Mouse (Mus musculus) myocyte (in vitro differentiated cells): ENCODE measurements around the gene Tnnt3. TPM values are rescaled to one million over a fixed set of nuclear protein-coding genes. Genes with fewer than 3 reads are reported as not detected.

Source experiments
- H3K27me3 ChIP-seq: one replicate; pipeline ENCODE4 v1.6.1; 2011; ENCODE audit not compliant: control insufficient read depth, insufficient read depth, insufficient read length
- H3K36me3 ChIP-seq: one replicate; pipeline ENCODE4 v1.6.1; 2011; ENCODE audit not compliant: control insufficient read depth, insufficient read depth
- H3K4me2 ChIP-seq: one replicate; pipeline ENCODE4 v1.6.1; 2011; ENCODE audit warnings: low read depth, control low read depth
- H3K4me3 ChIP-seq: one replicate; pipeline ENCODE4 v1.5.1; 2011; ENCODE audit warnings: mild to moderate bottlenecking, control low read depth, moderate library complexity
- H3K79me2 ChIP-seq: one replicate; pipeline ENCODE4 v1.6.1; 2011; ENCODE audit not compliant: control insufficient read depth, insufficient read depth
- H3ac ChIP-seq: one replicate; pipeline ENCODE4 v1.6.1; 2011; ENCODE audit not compliant: control insufficient read depth, insufficient read length
- CEBPB ChIP-seq: IDR thresholded peaks from 2 replicates; pipeline ENCODE4 v1.6.1; 2011; ENCODE audit warnings: mild to moderate bottlenecking, moderate library complexity; ENCODE audit not compliant: poor library complexity, insufficient read depth, severe bottlenecking
- E2F4 ChIP-seq: IDR thresholded peaks from one replicate; pipeline ENCODE4 v1.6.1; 2011; ENCODE audit warnings: mild to moderate bottlenecking, control low read depth, moderate library complexity; ENCODE audit not compliant: insufficient read depth
- MAX ChIP-seq: IDR thresholded peaks from one replicate; pipeline ENCODE4 v1.6.1; 2011; ENCODE audit warnings: low read depth, mild to moderate bottlenecking, control low read depth
- MYOD1 ChIP-seq, 3 experiments: IDR thresholded peaks; one replicate each; pipeline ENCODE4 v1.6.1; 2011; ENCODE audit warnings: control low read depth in 2 of 3, low read depth in 2 of 3, mild to moderate bottlenecking in 2 of 3, moderate library complexity in 1 of 3; ENCODE audit not compliant: insufficient read length in 2 of 3, control insufficient read depth in 1 of 3
- MYOG ChIP-seq, 3 experiments: IDR thresholded peaks; one replicate each; pipeline ENCODE4 v1.6.1; 2011; ENCODE audit warnings: control low read depth in 2 of 3, low read depth in 2 of 3, mild to moderate bottlenecking in 2 of 3; ENCODE audit not compliant: insufficient read length in 2 of 3, control insufficient read depth in 1 of 3, insufficient read depth in 1 of 3
- POLR2A ChIP-seq: IDR thresholded peaks from one replicate; pipeline ENCODE4 v1.6.1; 2011; ENCODE audit warnings: low read depth, mild to moderate bottlenecking, control low read depth, moderate library complexity; ENCODE audit not compliant: insufficient read length
- POLR2AphosphoS2 ChIP-seq: IDR thresholded peaks from one replicate; pipeline ENCODE4 v1.6.1; 2011; ENCODE audit warnings: low read depth, control low read depth; ENCODE audit not compliant: insufficient read length
- REST ChIP-seq: IDR thresholded peaks from one replicate; pipeline ENCODE4 v1.6.1; 2011; ENCODE audit warnings: mild to moderate bottlenecking, control low read depth, moderate library complexity; ENCODE audit not compliant: insufficient read depth, insufficient read length
- SRF ChIP-seq: IDR thresholded peaks from one replicate; pipeline ENCODE4 v1.6.1; 2011; ENCODE audit warnings: low read depth; ENCODE audit not compliant: control insufficient read depth, insufficient read length
- TCF12 ChIP-seq: IDR thresholded peaks from one replicate; pipeline ENCODE4 v1.6.1; 2011; ENCODE audit warnings: mild to moderate bottlenecking, control low read depth; ENCODE audit not compliant: poor library complexity, insufficient read depth, severe bottlenecking
- TCF3 ChIP-seq: IDR thresholded peaks from one replicate; pipeline ENCODE4 v1.6.1; 2011; ENCODE audit warnings: low read depth, control low read depth; ENCODE audit not compliant: insufficient read length
- USF1 ChIP-seq: IDR thresholded peaks from one replicate; pipeline ENCODE4 v1.6.1; 2011; ENCODE audit warnings: low read depth, mild to moderate bottlenecking, control low read depth, moderate library complexity
- polyA plus RNA-seq: library from polyadenylated mRNA; unstranded; fragments of >200 nt; fragmentation: generic; extraction: Trizol; gene quantifications from one replicate; pipeline ENCODE4 v1.2.1, GENCODE M21; 2012; ENCODE audit warnings: missing spikeins

Tnnt3 gene
- polyA plus RNA-seq, 1 experiment, result 2,107 TPM

DNA sequence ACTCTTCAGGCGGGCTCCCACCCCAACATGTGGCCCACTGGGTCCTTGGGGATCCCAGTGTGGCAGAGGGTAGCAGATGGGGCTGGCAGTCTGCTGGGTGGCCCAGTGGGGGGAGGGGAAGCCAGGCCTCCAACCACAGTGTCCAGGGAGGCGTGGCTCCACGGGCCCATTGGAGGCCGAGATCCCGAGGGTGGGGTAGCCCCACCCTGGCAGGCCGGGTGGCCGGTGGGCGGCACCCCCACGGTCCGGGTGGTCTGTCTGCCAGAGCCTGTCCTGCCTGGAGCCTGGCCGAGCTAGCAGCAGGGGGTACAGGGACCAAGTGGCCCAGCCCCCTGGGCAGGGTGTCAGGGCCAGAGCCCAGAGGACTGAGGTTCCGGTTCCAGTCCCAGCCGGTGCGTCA, 23.8 kb upstream of the Tnnt3 start:
- no peak for TF ChIP-seq USF1
- TF ChIP-seq CEBPB, result no peak
- peak; percentile 74 for TF ChIP-seq POLR2A
- TF ChIP-seq MYOD1 (IDR thresholded peaks at IDR 0.05; ENCODE audit: control insufficient read depth in 1 of 3, insufficient read length in 2 of 3, low read depth in 2 of 3), result peak in 2 of 3 experiments; percentile 59 to 61
- TF ChIP-seq MYOG (IDR thresholded peaks at IDR 0.05; ENCODE audit: control insufficient read depth in 1 of 3, insufficient read depth in 1 of 3, insufficient read length in 2 of 3, low read depth in 2 of 3), result peak in 2 of 3 experiments; percentile 45 to 74
- TF ChIP-seq TCF12, result no peak
- no peak for TF ChIP-seq MAX
- no peak for TF ChIP-seq TCF3
- TF ChIP-seq POLR2AphosphoS2, result peak; percentile 78
- no peak for TF ChIP-seq REST
- no peak for TF ChIP-seq E2F4
- TF ChIP-seq SRF, result no peak
- H3K4me3 ChIP-seq, result peak overlapping the region; percentile 86

DNA sequence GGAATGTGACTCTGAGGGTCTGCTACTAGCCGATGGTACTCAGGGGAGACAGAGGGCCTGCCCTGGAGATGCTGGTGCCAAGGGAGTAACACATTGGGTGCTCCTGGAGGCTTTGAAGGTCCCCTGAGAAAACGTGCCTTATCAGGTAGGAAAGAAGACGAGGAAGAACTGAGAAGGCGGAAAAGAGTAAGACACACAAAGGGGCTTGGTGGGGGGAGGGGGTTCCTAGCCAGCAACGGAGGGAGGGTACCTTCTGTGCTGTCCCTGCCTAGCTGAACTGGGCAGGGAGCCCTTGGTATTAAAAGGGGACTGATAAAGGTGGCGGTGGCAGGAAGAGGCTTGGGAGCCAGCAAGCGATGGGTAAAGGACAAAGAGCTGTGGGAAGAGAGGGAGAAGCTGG, 23.0 kb upstream of the Tnnt3 start:
- Histone ChIP-seq H3K36me3 (peaks cover 4% of the 10 kb centered on the region), H3K27me3 (no peaks in the 10 kb centered on the region), H3K4me2 (peak overlapping the region; percentile 94), H3ac (peak overlapping the region; percentile 13), H3K4me3 (peak overlapping the region; percentile 86), H3K79me2 (peaks cover 92% of the 10 kb centered on the region)
- no peak for TF ChIP-seq REST
- TF ChIP-seq MAX, result no peak
- TF ChIP-seq POLR2AphosphoS2, result no peak
- TF ChIP-seq TCF3, result no peak
- TF ChIP-seq SRF, result no peak
- TF ChIP-seq POLR2A, result peak; percentile 4
- TF ChIP-seq MYOG (IDR thresholded peaks at IDR 0.05; ENCODE audit: control insufficient read depth in 1 of 3, insufficient read depth in 1 of 3, insufficient read length in 2 of 3, low read depth in 2 of 3), result no peak
- TF ChIP-seq MYOD1 (IDR thresholded peaks at IDR 0.05; ENCODE audit: control insufficient read depth in 1 of 3, insufficient read length in 2 of 3, low read depth in 2 of 3), result no peak

More for the DNA sequence above, 23.8 kb upstream of the Tnnt3 start:
- Histone ChIP-seq H3K4me2 (peak overlapping the region; percentile 94), H3ac (peak overlapping the region; percentile 13), H3K36me3 (no peaks in the 10 kb centered on the region), H3K27me3 (no peaks in the 10 kb centered on the region), H3K79me2 (peaks cover 84% of the 10 kb centered on the region)

DNA sequence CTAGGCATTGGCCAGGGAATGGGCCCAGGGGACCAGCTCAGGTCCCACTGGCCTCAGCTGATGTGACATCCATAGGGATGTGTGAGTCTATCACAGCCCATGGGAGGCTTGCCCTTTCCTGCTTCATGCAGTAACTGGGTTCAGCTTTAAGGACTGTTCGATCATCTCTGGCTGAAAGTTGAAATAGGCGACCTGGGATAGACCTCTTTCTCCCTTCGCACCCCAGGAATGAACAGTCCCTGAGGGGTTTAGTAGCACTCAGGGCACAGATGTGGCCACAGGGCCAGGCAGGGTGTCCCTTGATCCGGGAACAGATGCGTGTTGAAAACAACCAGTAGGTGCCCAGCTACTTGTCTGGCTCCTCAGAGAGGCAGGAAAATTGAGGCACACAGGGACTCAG, 22.4 kb upstream of the Tnnt3 start:
- Histone ChIP-seq H3ac (peak overlapping the region; percentile 13), H3K27me3 (no peaks in the 10 kb centered on the region), H3K79me2 (peaks cover 98% of the 10 kb centered on the region), H3K4me3 (peak overlapping the region; percentile 86), H3K36me3 (peaks cover 4% of the 10 kb centered on the region), H3K4me2 (peak overlapping the region; percentile 94)
- TF ChIP-seq MAX (no peak), POLR2AphosphoS2 (peak; percentile 31), E2F4 (no peak), CEBPB (no peak)

DNA sequence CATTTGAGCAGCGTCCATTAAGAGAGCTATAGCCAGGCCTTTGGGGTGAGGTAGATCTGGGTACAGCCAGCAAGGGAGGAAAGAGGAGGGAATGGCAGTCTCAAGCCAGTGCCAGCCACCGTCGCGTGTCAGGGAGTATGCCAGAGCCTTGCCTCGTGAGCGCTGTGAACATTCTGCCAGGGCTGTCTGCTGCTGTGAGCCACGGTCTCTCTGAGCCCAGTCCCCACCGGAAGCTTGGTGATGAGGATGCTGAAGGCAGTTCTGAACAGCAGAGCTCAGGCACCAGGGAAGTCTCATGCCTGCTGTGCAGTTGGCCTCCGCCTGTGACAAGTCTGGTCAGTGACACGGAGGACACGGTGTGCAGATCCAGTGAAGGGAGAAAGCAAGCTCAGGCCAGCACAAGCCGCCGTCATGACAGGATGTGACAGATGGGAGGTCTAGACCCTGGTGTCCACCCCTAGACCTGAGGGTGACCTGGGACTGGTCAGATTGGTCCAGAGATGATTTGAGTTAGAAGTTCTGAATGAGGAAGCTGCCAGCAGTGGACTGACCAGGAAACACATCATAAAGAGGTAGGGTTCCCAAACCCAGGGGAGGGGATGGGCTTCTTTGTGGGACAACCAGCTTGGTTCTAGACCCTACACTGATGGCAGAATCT, 21.7 kb upstream of the Tnnt3 start:
- TF ChIP-seq POLR2A, result peak; percentile 65
- TF ChIP-seq TCF3, result no peak
- Histone ChIP-seq H3K36me3 (peaks cover 4% of the 10 kb centered on the region), H3K4me3 (peak overlapping the region; percentile 86), H3K27me3 (no peaks in the 10 kb centered on the region), H3K4me2 (peak overlapping the region; percentile 94), H3ac (peak overlapping the region; percentile 13), H3K79me2 (peaks cover 92% of the 10 kb centered on the region)

DNA sequence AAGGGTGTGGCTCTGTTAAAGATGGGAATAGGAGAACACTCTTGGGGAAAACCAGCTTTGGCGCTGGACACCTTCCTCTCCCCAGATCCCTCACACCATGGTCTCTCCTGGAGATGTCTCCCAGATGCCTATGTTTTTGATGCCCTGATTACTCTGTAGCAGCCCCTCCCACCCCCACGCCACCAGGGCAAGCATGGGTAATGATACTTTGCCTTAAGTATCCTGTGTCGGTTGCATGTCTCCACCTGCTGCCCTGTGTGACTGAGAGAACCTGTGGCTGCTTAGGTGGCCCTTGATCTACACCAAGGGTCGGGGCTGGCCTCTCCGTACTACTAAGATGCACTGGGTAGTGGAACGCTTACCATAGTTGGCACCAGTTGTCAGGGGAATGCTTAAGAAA, 20.6 kb upstream of the Tnnt3 start:
- H3K27me3 ChIP-seq, result no peaks in the 10 kb centered on the region
- H3K36me3 ChIP-seq, result peaks cover 4% of the 10 kb centered on the region
- H3K4me3 ChIP-seq, result peak overlapping the region; percentile 86
- no peak overlapping the region for H3ac ChIP-seq
- H3K4me2 ChIP-seq, result peak overlapping the region; percentile 94
- peaks cover 90% of the 10 kb centered on the region for H3K79me2 ChIP-seq
- no peak for TF ChIP-seq TCF3
- TF ChIP-seq E2F4, result no peak
- TF ChIP-seq CEBPB, result no peak
- no peak for TF ChIP-seq USF1
- no peak for TF ChIP-seq SRF
- TF ChIP-seq REST, result no peak
- no peak for TF ChIP-seq POLR2A
- no peak for TF ChIP-seq MYOG (IDR thresholded peaks at IDR 0.05; ENCODE audit: control insufficient read depth in 1 of 3, insufficient read depth in 1 of 3, insufficient read length in 2 of 3, low read depth in 2 of 3)
- no peak for TF ChIP-seq POLR2AphosphoS2
- TF ChIP-seq TCF12, result no peak
- TF ChIP-seq MAX, result no peak
- TF ChIP-seq MYOD1 (IDR thresholded peaks at IDR 0.05; ENCODE audit: control insufficient read depth in 1 of 3, insufficient read length in 2 of 3, low read depth in 2 of 3), result no peak
